Mouse (Mus musculus): ENCODE data around the gene Dvl1. TPM values are rescaled to one million over a fixed set of nuclear protein-coding genes. Genes with fewer than 3 reads are reported as not detected.

Gene Dvl1
- polyA plus RNA-seq, 1 experiment from 2014 or later: 11.0 TPM

GRCm38 (mm10) chr4:155892438-155893211 lies 45.4 kb downstream of the Dvl1 start:
- WGBS: 6% methylated on average over 37 of the region's 37 CpGs

GRCm38 (mm10) chr4:155893212-155893690 lies 46.0 kb downstream of the Dvl1 start:
- peaks cover 34% of the 10 kb centered on the region for H3K4me1 ChIP-seq (replicated peaks; ENCODE audit: control insufficient read depth, insufficient read depth, low read length)
- H3K9ac ChIP-seq (ENCODE audit: low read depth, low read length): peak overlapping the region; percentile 95
- peak overlapping the region; percentile 96 for H3K4me3 ChIP-seq (ENCODE audit: low read depth, low read length)
- 74% methylated on average over 8 of the region's 8 CpGs for WGBS
- H3K27ac ChIP-seq (ENCODE audit: low read depth, low read length): peak overlapping the region; percentile 40; the same call in 1 of the 2 replicates
- H3K27me3 ChIP-seq (replicated peaks; ENCODE audit: control insufficient read depth, insufficient read depth, low read length): no peaks in the 10 kb centered on the region
- peak overlapping the region; percentile 99 for H3K4me2 ChIP-seq
- peaks cover 16% of the 10 kb centered on the region for H3K36me3 ChIP-seq (ENCODE audit: control insufficient read depth, insufficient read depth, low read length)
- no peak for ATAC-seq (replicated peaks; ENCODE audit: low FRiP score)
- no peaks in the 10 kb centered on the region for H3K9me3 ChIP-seq (ENCODE audit: control insufficient read depth, low read length)
- no peak for DNase-seq (ENCODE audit: low spot score)

More at GRCm38 (mm10) chr4:155892438-155893211, 45.4 kb downstream of the Dvl1 start:
- Histone ChIP-seq H3K27me3 (replicated peaks; ENCODE audit: control insufficient read depth, insufficient read depth, low read length) (no peaks in the 10 kb centered on the region), H3K36me3 (ENCODE audit: control insufficient read depth, insufficient read depth, low read length) (peaks cover 19% of the 10 kb centered on the region), H3K4me1 (replicated peaks; ENCODE audit: control insufficient read depth, insufficient read depth, low read length) (peaks cover 34% of the 10 kb centered on the region), H3K9ac (ENCODE audit: low read depth, low read length) (peak overlapping the region; percentile 95), H3K4me3 (ENCODE audit: low read depth, low read length) (peak overlapping the region; percentile 96), H3K9me3 (ENCODE audit: control insufficient read depth, low read length) (no peaks in the 10 kb centered on the region), H3K4me2 (peak overlapping the region; percentile 99), H3K27ac (ENCODE audit: low read depth, low read length) (peak overlapping the region; percentile 97; the same call in 1 of the 2 replicates)
- DNase-seq (ENCODE audit: low spot score) (peak; percentile 53), ATAC-seq (replicated peaks; ENCODE audit: low FRiP score) (peak; percentile 35)

- ATAC-seq (replicated peaks; ENCODE audit: low FRiP score): peak; percentile 48
- Histone ChIP-seq H3K36me3 (ENCODE audit: control insufficient read depth, insufficient read depth, low read length) (peaks cover 15% of the 10 kb centered on the region), H3K4me3 (ENCODE audit: low read depth, low read length) (peak overlapping the region; percentile 96), H3K27ac (ENCODE audit: low read depth, low read length) (peak overlapping the region; percentile 40; the same call in 1 of the 2 replicates), H3K9me3 (ENCODE audit: control insufficient read depth, low read length) (no peaks in the 10 kb centered on the region), H3K9ac (ENCODE audit: low read depth, low read length) (peak overlapping the region; percentile 95), H3K4me1 (replicated peaks; ENCODE audit: control insufficient read depth, insufficient read depth, low read length) (peaks cover 34% of the 10 kb centered on the region), H3K27me3 (replicated peaks; ENCODE audit: control insufficient read depth, insufficient read depth, low read length) (no peaks in the 10 kb centered on the region), H3K4me2 (peak overlapping the region; percentile 99)
- peak; percentile 53 for DNase-seq (ENCODE audit: low spot score)
- WGBS: 19% methylated on average over 8 of the region's 8 CpGs
Observed at GRCm38 (mm10) chr4:155894311-155894881, 47.2 kb downstream of the Dvl1 start.

GRCm38 (mm10) chr4:155895216-155895615 lies 48.0 kb downstream of the Dvl1 start:
- H3K9ac ChIP-seq (ENCODE audit: low read depth, low read length): no peak overlapping the region
- peaks cover 22% of the 10 kb centered on the region for H3K36me3 ChIP-seq (ENCODE audit: control insufficient read depth, insufficient read depth, low read length)
- H3K4me2 ChIP-seq: peak overlapping the region; percentile 99; the same call in 1 of the 2 replicates
- H3K4me3 ChIP-seq (ENCODE audit: low read depth, low read length): no peak overlapping the region
- H3K4me1 ChIP-seq (replicated peaks; ENCODE audit: control insufficient read depth, insufficient read depth, low read length): peaks cover 34% of the 10 kb centered on the region
- ATAC-seq (replicated peaks; ENCODE audit: low FRiP score) (no peak), DNase-seq (ENCODE audit: low spot score) (no peak)
- 60% methylated on average over 6 of the region's 6 CpGs for WGBS
- H3K9me3 ChIP-seq (ENCODE audit: control insufficient read depth, low read length): no peaks in the 10 kb centered on the region
- H3K27ac ChIP-seq (ENCODE audit: low read depth, low read length): no peak overlapping the region
- no peaks in the 10 kb centered on the region for H3K27me3 ChIP-seq (replicated peaks; ENCODE audit: control insufficient read depth, insufficient read depth, low read length)

- DNase-seq (ENCODE audit: low spot score): no peak
- peaks cover 25% of the 10 kb centered on the region for H3K36me3 ChIP-seq (ENCODE audit: control insufficient read depth, insufficient read depth, low read length)
- H3K9me3 ChIP-seq (ENCODE audit: control insufficient read depth, low read length): no peaks in the 10 kb centered on the region
- H3K27me3 ChIP-seq (replicated peaks; ENCODE audit: control insufficient read depth, insufficient read depth, low read length): no peaks in the 10 kb centered on the region
- ATAC-seq (replicated peaks; ENCODE audit: low FRiP score): no peak
- H3K9ac ChIP-seq (ENCODE audit: low read depth, low read length): no peak overlapping the region
- H3K4me1 ChIP-seq (replicated peaks; ENCODE audit: control insufficient read depth, insufficient read depth, low read length): peaks cover 28% of the 10 kb centered on the region
- H3K4me2 ChIP-seq: no peak overlapping the region
- 89% methylated on average over 4 of the region's 4 CpGs for WGBS
- no peak overlapping the region for H3K27ac ChIP-seq (ENCODE audit: low read depth, low read length)
- H3K4me3 ChIP-seq (ENCODE audit: low read depth, low read length): no peak overlapping the region
Observed at GRCm38 (mm10) chr4:155895826-155896225, 48.6 kb downstream of the Dvl1 start.

- Histone ChIP-seq H3K9me3 (ENCODE audit: control insufficient read depth, low read length) (no peaks in the 10 kb centered on the region), H3K4me3 (ENCODE audit: low read depth, low read length) (no peak overlapping the region), H3K36me3 (ENCODE audit: control insufficient read depth, insufficient read depth, low read length) (peaks cover 27% of the 10 kb centered on the region), H3K27me3 (replicated peaks; ENCODE audit: control insufficient read depth, insufficient read depth, low read length) (no peaks in the 10 kb centered on the region), H3K4me2 (no peak overlapping the region), H3K4me1 (replicated peaks; ENCODE audit: control insufficient read depth, insufficient read depth, low read length) (peaks cover 28% of the 10 kb centered on the region), H3K27ac (ENCODE audit: low read depth, low read length) (no peak overlapping the region), H3K9ac (ENCODE audit: low read depth, low read length) (no peak overlapping the region)
- ATAC-seq (replicated peaks; ENCODE audit: low FRiP score) (no peak), DNase-seq (ENCODE audit: low spot score) (no peak)
- WGBS: 96% methylated on average over 12 of the region's 12 CpGs
Observed at GRCm38 (mm10) chr4:155896461-155896860, 49.3 kb downstream of the Dvl1 start.

GRCm38 (mm10) chr4:155898318-155898717 lies 51.1 kb downstream of the Dvl1 start:
- Histone ChIP-seq H3K4me1 (replicated peaks; ENCODE audit: control insufficient read depth, insufficient read depth, low read length) (peaks cover 22% of the 10 kb centered on the region), H3K36me3 (ENCODE audit: control insufficient read depth, insufficient read depth, low read length) (peaks cover 38% of the 10 kb centered on the region), H3K27ac (ENCODE audit: low read depth, low read length) (no peak overlapping the region), H3K9ac (ENCODE audit: low read depth, low read length) (no peak overlapping the region), H3K27me3 (replicated peaks; ENCODE audit: control insufficient read depth, insufficient read depth, low read length) (no peaks in the 10 kb centered on the region), H3K4me2 (no peak overlapping the region), H3K4me3 (ENCODE audit: low read depth, low read length) (no peak overlapping the region), H3K9me3 (ENCODE audit: control insufficient read depth, low read length) (no peaks in the 10 kb centered on the region)
- WGBS: 89% methylated on average over 2 of the region's 2 CpGs
- DNase-seq (ENCODE audit: low spot score) (no peak), ATAC-seq (replicated peaks; ENCODE audit: low FRiP score) (no peak)

- 92% methylated on average over 7 of the region's 7 CpGs for WGBS
- Histone ChIP-seq H3K27ac (ENCODE audit: low read depth, low read length) (no peak overlapping the region), H3K27me3 (replicated peaks; ENCODE audit: control insufficient read depth, insufficient read depth, low read length) (no peaks in the 10 kb centered on the region), H3K4me1 (replicated peaks; ENCODE audit: control insufficient read depth, insufficient read depth, low read length) (peaks cover 11% of the 10 kb centered on the region), H3K36me3 (ENCODE audit: control insufficient read depth, insufficient read depth, low read length) (peaks cover 45% of the 10 kb centered on the region), H3K4me3 (ENCODE audit: low read depth, low read length) (no peak overlapping the region), H3K4me2 (no peak overlapping the region), H3K9ac (ENCODE audit: low read depth, low read length) (no peak overlapping the region), H3K9me3 (ENCODE audit: control insufficient read depth, low read length) (no peaks in the 10 kb centered on the region)
- no peak for DNase-seq (ENCODE audit: low spot score)
- no peak for ATAC-seq (replicated peaks; ENCODE audit: low FRiP score)
Observed at GRCm38 (mm10) chr4:155899355-155899754, 52.2 kb downstream of the Dvl1 start.

Data from liver, embryonic 11.5 days (tissue).